Mouse (Mus musculus): ENCODE results near the gene Il10rb.

Il10rb gene

DNA sequence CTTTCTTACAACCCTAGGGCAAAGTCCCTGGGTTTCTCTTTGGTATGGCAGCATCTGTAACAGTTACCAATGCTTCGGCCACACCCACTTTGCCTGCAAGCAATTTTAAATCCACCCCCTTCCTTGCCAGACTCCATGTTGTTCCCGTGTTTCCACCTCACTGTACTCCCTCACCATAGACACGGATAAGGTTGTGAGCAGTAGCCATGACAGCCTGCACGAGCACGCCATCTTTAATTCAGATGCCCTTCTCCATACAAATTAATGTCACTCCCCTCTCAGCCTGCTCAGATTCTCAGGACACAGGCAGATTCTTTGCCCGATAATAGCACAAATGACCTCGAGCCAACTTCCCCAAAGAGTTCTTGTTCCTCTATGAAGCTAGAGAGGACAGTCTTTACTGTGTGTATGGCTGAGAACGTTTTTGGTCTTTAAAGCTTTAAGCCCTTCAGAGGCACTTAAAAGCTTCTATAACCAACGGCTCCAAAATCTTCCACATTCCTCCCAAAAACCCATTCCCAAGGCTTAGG is 23.6 kb upstream of the Il10rb start:
- DNase-seq (ENCODE audit: inconsistent ontology term), result no peak

DNA sequence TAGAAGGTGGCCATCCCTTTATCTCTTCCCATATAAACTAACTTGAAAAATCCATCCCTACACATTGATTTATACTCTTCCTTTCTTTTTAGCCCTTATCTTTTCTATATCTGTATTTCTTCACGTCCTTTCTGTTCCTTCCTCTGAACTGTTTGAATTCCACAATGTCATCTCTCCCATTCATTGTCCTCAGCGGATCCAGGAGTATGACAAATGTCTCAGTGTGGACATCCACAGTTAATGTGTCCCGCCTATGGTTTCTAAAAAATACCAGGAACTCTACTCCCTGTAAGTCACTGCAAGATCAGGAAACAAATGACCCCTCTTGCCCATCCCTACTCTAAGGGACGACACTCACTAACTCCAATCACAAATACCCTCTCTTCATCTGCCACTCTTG is 21.7 kb upstream of the Il10rb start:
- DNase-seq (ENCODE audit: inconsistent ontology term), result no peak

- DNase-seq (ENCODE audit: inconsistent ontology term), result peak; percentile 34
Observed at GRCm38 (mm10) chr16:91385621-91386020, 20.3 kb upstream of the Il10rb start.

DNA sequence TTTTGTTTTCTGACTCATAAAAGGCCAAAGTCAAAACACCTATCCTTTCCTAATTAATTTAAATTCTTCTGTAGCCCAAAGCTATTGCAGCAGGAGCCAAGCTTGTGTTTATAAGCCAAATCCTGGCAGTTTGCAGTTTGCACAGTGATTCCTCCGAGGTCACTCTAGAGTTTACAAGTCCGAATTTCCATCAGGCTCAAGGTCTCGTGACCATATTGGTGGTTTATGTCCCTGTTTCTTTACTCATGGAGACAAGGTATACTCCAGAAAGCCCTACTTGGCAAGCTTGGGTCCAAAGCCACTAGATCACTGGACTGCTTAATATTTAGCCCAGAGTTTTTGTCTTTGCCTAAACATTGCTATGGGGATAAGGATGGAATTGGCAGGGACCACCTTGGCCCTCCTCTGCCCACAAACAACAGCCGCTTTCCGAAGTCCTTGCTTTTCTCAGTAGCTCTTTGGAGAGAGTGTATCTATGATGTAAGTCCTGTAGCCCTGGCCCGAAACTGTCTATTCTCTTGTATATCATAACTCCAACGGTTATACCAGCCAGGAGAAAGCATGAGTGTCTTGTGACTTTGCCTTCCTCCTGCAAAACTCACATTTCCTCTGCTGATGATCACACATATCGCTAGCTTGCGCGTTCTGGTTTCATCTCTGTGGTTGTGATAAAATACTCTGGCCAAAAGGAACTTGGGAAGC is 19.4 kb upstream of the Il10rb start:
- DNase-seq (ENCODE audit: inconsistent ontology term), result no peak

DNA sequence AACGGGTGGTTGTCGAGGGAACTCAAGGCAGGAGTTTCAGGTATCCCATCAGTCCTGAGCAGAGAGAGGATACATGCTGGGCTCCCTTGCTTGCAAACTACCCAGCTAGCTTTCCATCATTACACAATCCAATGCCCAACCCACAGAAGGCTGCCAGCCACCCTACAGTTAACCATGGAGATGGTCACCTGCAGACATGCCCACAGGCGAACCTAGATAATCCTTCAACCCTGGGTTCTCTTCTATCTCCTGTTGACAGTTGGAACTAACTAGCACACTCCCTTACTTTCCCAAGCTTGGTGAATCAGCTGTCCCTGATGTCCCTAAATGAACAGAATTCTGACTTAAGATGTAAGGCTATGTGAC is 18.9 kb upstream of the Il10rb start:
- no peak for DNase-seq (ENCODE audit: inconsistent ontology term)

DNA sequence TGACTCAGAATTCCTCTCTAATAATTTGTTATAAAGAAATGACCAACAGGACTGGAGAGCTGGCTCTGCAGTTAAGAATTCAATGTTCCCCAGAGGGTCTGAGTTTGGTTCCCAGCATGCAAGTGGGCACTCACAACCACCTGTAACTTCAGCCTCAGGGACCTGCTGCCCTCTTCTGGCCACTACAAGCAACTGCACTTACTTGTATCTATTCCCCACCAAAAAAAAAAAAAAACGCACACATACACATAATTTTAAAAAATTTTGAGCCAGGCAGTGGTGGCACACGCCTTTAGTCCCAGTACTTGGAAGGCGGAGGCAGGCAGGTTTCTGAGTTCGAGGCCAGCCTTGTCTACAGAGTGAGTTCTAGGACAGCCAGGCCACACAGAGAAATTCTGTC is 15.9 kb upstream of the Il10rb start:
- no peak for DNase-seq (ENCODE audit: inconsistent ontology term)

- DNase-seq (ENCODE audit: inconsistent ontology term), result no peak
Observed at GRCm38 (mm10) chr16:91391421-91391820, 14.5 kb upstream of the Il10rb start, which contains the start of gene Gm21970. TSS of gene Gm21970 (plus strand) at chr16:91391721.

- DNase-seq (ENCODE audit: inconsistent ontology term), result no peak
Observed at GRCm38 (mm10) chr16:91394826-91395410, 11.0 kb upstream of the Il10rb start.

DNA sequence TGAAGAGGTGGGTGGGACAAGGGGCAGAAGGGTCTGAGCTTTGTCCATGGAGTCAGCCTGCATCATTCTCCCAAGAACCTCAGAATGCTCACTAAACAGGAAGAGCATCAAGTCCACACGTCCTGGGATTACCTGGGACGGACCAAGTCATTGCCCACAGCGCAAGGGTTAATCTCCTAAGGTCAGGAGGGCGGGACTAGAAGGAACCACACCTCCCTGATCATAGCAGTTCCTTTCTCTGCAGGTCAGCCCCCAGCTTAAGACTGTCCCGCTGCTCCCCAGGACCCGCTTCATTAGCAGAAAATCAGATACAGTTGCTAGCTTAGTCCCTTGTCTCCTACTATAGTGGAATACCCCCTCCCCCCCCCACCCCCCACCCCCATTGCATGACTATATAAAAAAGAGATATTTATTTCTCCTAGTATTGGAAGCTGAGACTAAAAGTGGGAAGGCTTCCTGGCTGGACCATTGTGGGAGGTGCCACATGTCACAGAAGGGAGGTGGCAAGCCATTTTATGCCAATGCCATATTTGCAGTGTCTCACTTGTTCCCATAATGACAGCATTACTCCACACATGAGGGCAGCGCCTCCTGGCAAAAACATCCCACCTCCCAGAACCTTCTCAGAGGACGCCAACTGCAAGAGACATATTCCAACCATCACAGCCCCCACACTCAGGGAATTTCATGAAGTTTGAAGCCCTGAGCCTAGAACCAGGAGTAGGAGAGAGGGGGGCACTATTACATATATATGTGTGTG is 10.2 kb upstream of the Il10rb start:
- no peak for DNase-seq (ENCODE audit: inconsistent ontology term)

- DNase-seq (ENCODE audit: inconsistent ontology term), result no peak
Observed at GRCm38 (mm10) chr16:91396844-91397537, 9.0 kb upstream of the Il10rb start.

GRCm38 (mm10) chr16:91398030-91398429 is 7.9 kb upstream of the Il10rb start:
- no peak for DNase-seq (ENCODE audit: inconsistent ontology term)

DNA sequence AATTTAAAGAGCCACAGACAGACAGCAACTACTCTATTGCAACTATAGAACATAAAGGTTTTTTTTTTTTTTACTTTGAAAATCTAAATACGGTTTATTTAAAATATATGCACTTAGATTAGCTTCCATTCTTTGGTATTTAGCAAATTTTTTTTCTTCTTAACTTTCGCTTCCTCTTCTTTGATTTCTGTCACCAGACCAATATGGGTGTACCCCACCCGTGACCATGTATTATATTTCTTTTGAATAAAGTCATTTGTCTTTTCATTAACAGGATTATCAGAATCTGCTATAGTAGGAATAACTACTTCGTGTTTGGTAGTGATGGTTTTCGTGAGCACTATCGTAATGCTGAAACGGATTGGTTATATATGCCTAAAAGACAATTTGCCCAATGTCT is 7.0 kb upstream of the Il10rb start:
- DNase-seq (ENCODE audit: inconsistent ontology term), result no peak

- DNase-seq (ENCODE audit: inconsistent ontology term), result no peak
Observed at GRCm38 (mm10) chr16:91401569-91402165, 4.3 kb upstream of the Il10rb start.

GRCm38 (mm10) chr16:91403784-91404183 is 2.2 kb upstream of the Il10rb start:
- DNase-seq (ENCODE audit: inconsistent ontology term), result no peak

- DNase-seq (ENCODE audit: inconsistent ontology term), result no peak
Observed at GRCm38 (mm10) chr16:91404187-91404586, 1.8 kb upstream of the Il10rb start.

- DNase-seq (ENCODE audit: inconsistent ontology term), result no peak
Observed at GRCm38 (mm10) chr16:91404828-91405577, 961 bp upstream of the Il10rb start.

GRCm38 (mm10) chr16:91406585-91407220 is 739 bp downstream of the Il10rb start:
- peak; percentile 45 for DNase-seq (ENCODE audit: inconsistent ontology term)

GRCm38 (mm10) chr16:91413102-91413844 is 7.3 kb downstream of the Il10rb start:
- no peak for DNase-seq (ENCODE audit: inconsistent ontology term)

GRCm38 (mm10) chr16:91415391-91416189 is 9.6 kb downstream of the Il10rb start:
- DNase-seq (ENCODE audit: inconsistent ontology term), result no peak
